Mouse (Mus musculus) G1E-ER4 (cell line): ENCODE data around the gene V1ra8. TPM values are rescaled to one million over a fixed set of nuclear protein-coding genes. Genes with fewer than 3 reads are reported as not detected.
"Not testable (repeated sequence)": the region's sequence is repeated elsewhere in the genome, so short reads cannot be mapped to it uniquely, and the experiment has no call there.

Source experiments
- GATA1 ChIP-seq: IDR thresholded peaks from one replicate; pipeline ENCODE4 v1.8.0; 2012; ENCODE audit warnings: low read length, inconsistent platforms
- polyA plus RNA-seq: library from polyadenylated mRNA; stranded (reverse); fragments of >175 nt; gene quantifications from 2 replicates; pipeline ENCODE4 v1.2.3, GENCODE M21; 2012

The V1ra8 gene
- not detected in 2 replicates for polyA plus RNA-seq

DNA sequence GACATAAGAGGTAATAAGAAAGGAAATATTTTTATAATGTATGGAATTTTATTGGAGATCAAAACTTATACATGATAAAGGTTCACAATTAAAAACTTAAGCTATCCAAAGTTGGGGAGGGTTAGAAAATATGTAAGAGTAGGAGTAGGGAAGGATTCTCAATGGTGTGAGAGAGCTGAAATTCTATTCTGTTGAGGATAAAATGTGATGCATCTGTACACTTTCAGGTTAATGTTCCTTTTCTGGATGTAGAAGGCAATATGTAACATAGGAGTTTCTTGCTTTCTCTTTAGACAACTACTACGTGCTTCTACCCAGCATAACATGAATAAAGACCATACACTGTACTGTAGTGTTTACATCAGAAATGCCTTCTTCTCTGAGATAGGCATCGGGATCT lies at the start of gene V1ra8:
Gene V1ra8, plus strand, starts transcription at position 301 of the 400 bp plus-strand sequence.
- not testable (repeated sequence) for TF ChIP-seq GATA1

DNA sequence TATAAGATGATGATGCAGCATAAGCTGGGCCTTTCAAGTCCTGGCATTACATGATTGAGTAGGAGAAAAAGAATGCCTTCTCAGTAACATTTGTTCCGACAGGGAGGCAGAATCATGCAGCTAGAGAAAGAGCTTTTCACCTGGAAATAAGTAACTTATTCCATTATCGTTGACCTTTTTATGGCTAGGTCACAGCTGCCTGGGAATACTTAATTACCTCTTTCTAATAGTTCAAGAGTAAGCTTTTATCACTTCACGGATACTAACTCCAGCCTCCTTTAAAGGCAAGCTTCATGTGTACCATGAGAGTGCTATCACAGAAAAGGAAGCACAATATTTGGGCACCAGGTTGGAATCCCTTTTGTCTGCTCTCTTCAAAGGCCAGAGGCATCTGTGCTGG lies 42.5 kb upstream of the V1ra8 start:
- no peak for TF ChIP-seq GATA1

DNA sequence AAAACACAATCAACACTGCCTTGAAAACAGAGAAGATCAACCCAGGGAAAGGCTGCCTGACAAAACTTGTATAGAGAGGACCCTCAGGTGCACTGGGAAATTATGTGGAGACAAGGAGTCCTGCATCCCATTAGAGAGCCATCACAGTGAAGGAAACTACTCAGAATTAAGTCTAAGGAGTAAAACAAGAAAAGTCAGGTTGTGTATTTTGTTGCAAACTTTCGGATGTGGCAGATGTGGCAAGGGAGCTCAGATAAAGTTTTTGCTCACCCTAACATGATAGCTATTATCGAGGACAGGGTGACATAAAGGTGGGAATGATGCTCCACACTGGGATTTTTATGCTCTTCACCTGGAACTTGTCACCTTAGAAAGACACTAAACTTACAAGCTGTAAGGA lies 28.1 kb upstream of the V1ra8 start, which contains the start of gene Vmn1r52:
Gene Vmn1r52, plus strand, starts transcription at position 301 of the 400 bp plus-strand sequence.
- no peak for TF ChIP-seq GATA1

DNA sequence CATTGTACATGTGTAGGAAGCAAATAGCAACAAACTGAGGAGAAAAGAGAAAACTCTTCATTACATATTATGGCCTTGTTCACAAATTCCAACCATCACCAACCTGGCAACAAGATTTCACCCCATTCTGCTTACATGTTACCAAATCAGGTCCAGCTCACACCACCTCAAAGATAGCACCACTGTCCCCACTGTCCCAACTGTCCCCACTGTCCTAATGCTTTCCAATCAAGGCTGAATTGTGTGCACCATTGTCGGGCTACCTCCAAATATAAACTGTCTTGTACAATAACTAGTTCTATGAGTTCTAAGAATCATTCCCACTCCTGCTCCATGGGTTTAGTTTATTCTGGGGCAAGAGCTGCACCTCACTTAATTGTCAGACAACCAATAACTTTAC lies 21.7 kb downstream of the V1ra8 start, which contains the start of gene Vmn1r53:
Gene Vmn1r53, minus strand, starts transcription at position 101 of the 400 bp plus-strand sequence.
- no peak for TF ChIP-seq GATA1

DNA sequence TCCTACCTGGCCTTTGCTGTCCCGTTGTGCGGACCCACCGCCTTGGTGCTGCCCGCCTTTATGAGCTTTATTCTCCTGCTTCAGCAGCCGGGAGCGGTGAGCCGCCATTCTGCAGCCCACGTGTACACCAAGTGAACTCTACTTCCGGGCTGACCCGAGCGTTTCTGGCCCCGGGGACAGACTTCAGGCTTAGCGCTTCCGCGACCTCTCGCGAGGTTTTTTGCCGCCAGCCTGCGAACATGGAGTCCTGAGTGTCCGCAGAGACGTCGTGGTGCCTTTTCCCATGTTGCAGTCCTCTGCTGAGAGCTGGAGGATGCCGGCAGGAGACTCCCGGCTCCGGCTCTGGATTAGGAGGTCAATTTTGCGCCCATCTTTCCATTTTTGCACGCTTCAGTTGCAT lies 30.1 kb downstream of the V1ra8 start:
- no peak for TF ChIP-seq GATA1

DNA sequence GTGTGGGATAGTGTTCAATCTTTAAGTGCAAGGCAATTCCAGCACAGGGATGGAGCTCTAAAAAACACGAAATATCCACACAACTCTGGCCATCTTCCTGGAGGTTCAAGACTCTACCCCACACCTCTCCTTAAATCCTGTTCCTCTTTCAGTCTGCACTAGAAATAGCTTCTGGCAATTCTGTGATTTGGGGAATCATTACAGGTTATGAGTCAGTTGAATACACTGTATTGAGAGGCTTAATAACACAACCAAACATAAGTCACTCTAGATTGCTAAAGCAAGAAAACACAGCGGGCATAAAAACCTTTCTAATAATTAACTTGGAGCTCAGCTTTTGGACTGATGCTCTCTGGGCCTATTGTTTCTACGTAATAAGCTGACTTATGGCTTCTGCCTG lies 41.4 kb downstream of the V1ra8 start:
- no peak for TF ChIP-seq GATA1

DNA sequence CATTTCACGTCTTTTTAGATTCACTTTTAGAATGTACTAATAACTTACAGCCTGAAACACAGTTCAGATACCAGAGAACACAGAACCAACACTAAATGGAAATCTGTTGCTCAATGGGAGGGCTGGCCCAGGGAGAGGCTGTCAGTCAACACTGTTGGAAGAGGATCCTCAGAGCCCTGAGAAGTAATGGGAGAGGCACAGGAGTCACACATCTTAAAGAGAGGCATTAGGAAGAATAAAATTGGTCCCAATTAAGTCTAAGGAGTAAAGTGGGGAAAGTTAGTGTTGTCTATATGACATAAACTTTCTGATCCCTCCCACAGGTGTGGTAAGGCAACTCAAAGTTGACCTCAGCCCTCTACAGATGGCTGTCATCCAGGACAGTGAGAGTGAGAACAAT lies 43.4 kb downstream of the V1ra8 start, which contains the start of gene Vmn1r54:
Gene Vmn1r54, plus strand, starts transcription at position 301 of the 400 bp plus-strand sequence.
- TF ChIP-seq GATA1 = no peak

Other genes with a start within 250 kb of the V1ra8 start
- not detected in 2 replicates for gene Vmn1r46, start 233.5 kb upstream of the V1ra8 start, polyA plus RNA-seq
- gene Vmn1r47, start 186.6 kb upstream of the V1ra8 start, polyA plus RNA-seq = not detected in 2 replicates
- gene Vmn1r48, start 166.0 kb upstream of the V1ra8 start, polyA plus RNA-seq = not detected in 2 replicates
- gene Vmn1r49, start 124.3 kb upstream of the V1ra8 start, polyA plus RNA-seq = not detected in 2 replicates
- not detected in 2 replicates for gene Vmn1r50, start 101.4 kb upstream of the V1ra8 start, polyA plus RNA-seq
- not detected in 2 replicates for gene Vmn1r51, start 80.2 kb upstream of the V1ra8 start, polyA plus RNA-seq
- not detected in 2 replicates for gene Vmn1r52, start 28.0 kb upstream of the V1ra8 start, polyA plus RNA-seq
- not detected in 2 replicates for gene Vmn1r53, start 21.6 kb downstream of the V1ra8 start, polyA plus RNA-seq
- not detected in 2 replicates for gene Vmn1r54, start 43.5 kb downstream of the V1ra8 start, polyA plus RNA-seq
- not detected in 2 replicates for gene BC048671, start 98.4 kb downstream of the V1ra8 start, polyA plus RNA-seq
- gene Chst13, start 122.4 kb downstream of the V1ra8 start, polyA plus RNA-seq = not detected in 2 replicates
- not detected in 2 replicates for gene Uroc1, start 130.5 kb downstream of the V1ra8 start, polyA plus RNA-seq
- gene Zxdc, start 166.7 kb downstream of the V1ra8 start, polyA plus RNA-seq = 32.7 and 32.8 TPM in 2 replicates
- gene Cfap100, start 226.0 kb downstream of the V1ra8 start, polyA plus RNA-seq = not detected in 2 replicates